Mouse (Mus musculus): ENCODE measurements at regions not wholly inside any gene's neighbourhood (a gene's known extent, or its start where the extent isn't known, plus 50 kb on each side); places are given as distances from the start of the nearest gene placed in this dataset.

DNA sequence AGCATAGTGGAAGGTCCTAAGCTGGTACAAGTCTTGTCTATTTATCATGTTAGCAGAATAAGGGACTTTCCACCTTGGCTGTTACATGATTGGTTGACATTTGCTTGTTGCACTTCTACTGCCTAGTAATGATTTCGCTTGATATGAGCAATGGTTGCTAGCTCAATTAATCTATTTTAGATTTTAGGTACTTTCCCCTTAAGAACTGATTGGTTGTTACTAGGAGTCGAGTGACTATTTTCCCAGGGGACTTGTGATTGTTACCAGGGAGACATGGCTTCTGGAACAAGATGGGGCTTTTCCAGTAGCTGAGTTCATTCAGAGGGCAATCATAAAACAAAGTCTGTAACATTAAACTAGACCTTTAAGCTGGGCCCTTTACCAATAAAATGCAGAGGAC, 100.9 kb downstream of the Nup35 start:
- Histone ChIP-seq H3K9me3 (ENCODE audit: control insufficient read depth, low read length) (no peaks in the 10 kb centered on the region), H3K36me3 (ENCODE audit: control insufficient read depth, insufficient read depth, low read length) (no peaks in the 10 kb centered on the region), H3K27ac (replicated peaks; ENCODE audit: low read depth, low read length) (no peak overlapping the region), H3K4me2 (replicated peaks; ENCODE audit: low read depth, low read length, severe bottlenecking) (no peak overlapping the region), H3K9ac (ENCODE audit: low read depth, low read length, severe bottlenecking) (no peak overlapping the region), H3K4me1 (ENCODE audit: control insufficient read depth, insufficient read depth, low read length) (no peaks in the 10 kb centered on the region), H3K27me3 (ENCODE audit: control insufficient read depth, insufficient read depth, low read length) (no peaks in the 10 kb centered on the region), H3K4me3 (replicated peaks; ENCODE audit: low read length) (no peak overlapping the region)
- TF ChIP-seq POLR2A (IDR thresholded peaks at IDR 0.05; ENCODE audit: borderline replicate concordance, extremely low read depth, insufficient read depth, insufficient read length) = no peak
- DNase-seq (ENCODE audit: low spot score) (no peak), ATAC-seq (ENCODE audit: low FRiP score, low read depth) (no peak)
- 49% methylated on average over 2 of the region's 2 CpGs for WGBS

DNA sequence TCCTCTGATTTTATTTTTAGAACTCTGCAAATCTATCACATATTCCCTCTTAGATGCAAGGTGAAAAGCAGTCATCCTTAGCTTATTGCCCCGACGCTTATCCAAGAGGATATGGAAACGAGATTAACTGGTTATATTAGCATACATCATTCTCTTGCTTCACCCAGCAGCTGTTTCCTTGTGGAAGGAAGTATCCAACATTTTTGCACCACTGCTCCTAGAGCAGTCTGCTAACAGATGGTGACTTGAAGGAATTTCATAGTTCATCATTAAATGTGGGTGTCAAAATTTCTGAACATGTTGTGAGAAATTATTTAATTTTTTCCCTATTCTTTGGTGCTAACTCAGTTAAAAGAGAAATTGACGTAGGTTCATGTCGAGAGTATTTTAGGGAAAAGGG, 107.0 kb downstream of the Nup35 start:
- Histone ChIP-seq H3K4me3 (replicated peaks; ENCODE audit: low read length) (no peak overlapping the region), H3K4me2 (replicated peaks; ENCODE audit: low read depth, low read length, severe bottlenecking) (no peak overlapping the region)
- DNase-seq (ENCODE audit: low spot score) = no peak

DNA sequence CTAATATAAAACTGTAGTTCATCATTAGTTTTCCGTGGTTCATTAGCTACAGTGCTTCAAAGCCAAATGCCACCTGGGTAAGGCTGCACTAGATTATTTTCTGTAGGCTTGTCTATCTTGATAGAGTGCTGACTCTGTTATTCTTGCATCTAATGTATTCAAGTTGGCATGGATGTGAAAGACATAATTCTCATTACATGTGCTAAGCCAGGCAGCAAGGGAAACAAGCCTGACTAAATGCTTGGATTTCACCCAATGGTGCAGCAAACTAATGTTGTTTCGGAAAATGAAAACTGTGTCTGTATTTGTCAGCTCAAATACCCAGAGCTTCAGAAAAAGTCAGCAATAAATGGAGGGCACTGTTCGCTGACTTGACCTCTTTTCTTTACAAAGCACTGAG, 114.3 kb downstream of the Nup35 start:
- H3K9ac ChIP-seq (ENCODE audit: low read depth, low read length, severe bottlenecking) = no peak overlapping the region
- H3K27me3 ChIP-seq (ENCODE audit: control insufficient read depth, insufficient read depth, low read length) = no peaks in the 10 kb centered on the region
- DNase-seq (ENCODE audit: low spot score) (no peak), ATAC-seq (ENCODE audit: low FRiP score, low read depth) (no peak)
- H3K4me1 ChIP-seq (ENCODE audit: control insufficient read depth, insufficient read depth, low read length) = no peaks in the 10 kb centered on the region
- 82% methylated on average over 3 of the region's 3 CpGs for WGBS
- no peaks in the 10 kb centered on the region for H3K36me3 ChIP-seq (ENCODE audit: control insufficient read depth, insufficient read depth, low read length)
- no peak overlapping the region for H3K4me2 ChIP-seq (replicated peaks; ENCODE audit: low read depth, low read length, severe bottlenecking)
- TF ChIP-seq POLR2A (IDR thresholded peaks at IDR 0.05; ENCODE audit: borderline replicate concordance, extremely low read depth, insufficient read depth, insufficient read length) = no peak
- H3K9me3 ChIP-seq (ENCODE audit: control insufficient read depth, low read length) = no peaks in the 10 kb centered on the region
- H3K27ac ChIP-seq (replicated peaks; ENCODE audit: low read depth, low read length) = no peak overlapping the region
- H3K4me3 ChIP-seq (replicated peaks; ENCODE audit: low read length) = no peak overlapping the region

More for the DNA sequence above, 107.0 kb downstream of the Nup35 start:
- H3K36me3 ChIP-seq (ENCODE audit: control insufficient read depth, insufficient read depth, low read length) = no peaks in the 10 kb centered on the region
- H3K9ac ChIP-seq (ENCODE audit: low read depth, low read length, severe bottlenecking) = no peak overlapping the region
- no peaks in the 10 kb centered on the region for H3K9me3 ChIP-seq (ENCODE audit: control insufficient read depth, low read length)
- no peak for ATAC-seq (ENCODE audit: low FRiP score, low read depth)
- H3K27me3 ChIP-seq (ENCODE audit: control insufficient read depth, insufficient read depth, low read length) = no peaks in the 10 kb centered on the region
- no peaks in the 10 kb centered on the region for H3K4me1 ChIP-seq (ENCODE audit: control insufficient read depth, insufficient read depth, low read length)
- no peak overlapping the region for H3K27ac ChIP-seq (replicated peaks; ENCODE audit: low read depth, low read length)
- 73% methylated on average over 5 of the region's 5 CpGs for WGBS
- TF ChIP-seq POLR2A (IDR thresholded peaks at IDR 0.05; ENCODE audit: borderline replicate concordance, extremely low read depth, insufficient read depth, insufficient read length) = no peak

DNA sequence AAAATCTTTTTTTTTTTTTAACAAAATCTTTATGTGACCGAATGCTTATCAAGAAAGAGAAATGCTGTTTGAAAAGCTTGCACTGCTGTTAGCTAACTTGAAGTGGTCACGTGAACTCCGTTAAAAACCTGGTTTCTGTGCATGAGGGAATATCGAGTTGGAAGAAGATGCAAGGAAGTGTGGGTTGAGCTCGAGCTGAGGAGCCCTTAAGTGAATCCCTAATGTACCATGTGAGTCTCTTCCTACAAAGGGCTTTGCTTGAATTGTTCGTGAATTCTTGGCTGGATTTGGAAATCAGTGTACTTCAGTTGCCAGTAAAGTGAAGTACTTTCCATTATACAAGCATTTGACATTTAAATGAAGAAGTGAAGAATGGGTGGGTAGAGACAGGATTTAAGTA, 129.7 kb downstream of the Nup35 start:
- Histone ChIP-seq H3K9me3 (ENCODE audit: control insufficient read depth, low read length) (no peaks in the 10 kb centered on the region), H3K4me2 (replicated peaks; ENCODE audit: low read depth, low read length, severe bottlenecking) (no peak overlapping the region), H3K27me3 (ENCODE audit: control insufficient read depth, insufficient read depth, low read length) (no peaks in the 10 kb centered on the region), H3K4me3 (replicated peaks; ENCODE audit: low read length) (no peak overlapping the region), H3K4me1 (ENCODE audit: control insufficient read depth, insufficient read depth, low read length) (0 out of 2 replicates have a peak, but pooled peaks cover under 1% of the 10 kb centered on the region), H3K9ac (ENCODE audit: low read depth, low read length, severe bottlenecking) (no peak overlapping the region), H3K36me3 (ENCODE audit: control insufficient read depth, insufficient read depth, low read length) (no peaks in the 10 kb centered on the region), H3K27ac (replicated peaks; ENCODE audit: low read depth, low read length) (no peak overlapping the region)
- DNase-seq (ENCODE audit: low spot score) = no peak
- no peak for ATAC-seq (ENCODE audit: low FRiP score, low read depth)
- no peak for TF ChIP-seq POLR2A (IDR thresholded peaks at IDR 0.05; ENCODE audit: borderline replicate concordance, extremely low read depth, insufficient read depth, insufficient read length)
- WGBS = 71% methylated on average over 6 of the region's 6 CpGs

DNA sequence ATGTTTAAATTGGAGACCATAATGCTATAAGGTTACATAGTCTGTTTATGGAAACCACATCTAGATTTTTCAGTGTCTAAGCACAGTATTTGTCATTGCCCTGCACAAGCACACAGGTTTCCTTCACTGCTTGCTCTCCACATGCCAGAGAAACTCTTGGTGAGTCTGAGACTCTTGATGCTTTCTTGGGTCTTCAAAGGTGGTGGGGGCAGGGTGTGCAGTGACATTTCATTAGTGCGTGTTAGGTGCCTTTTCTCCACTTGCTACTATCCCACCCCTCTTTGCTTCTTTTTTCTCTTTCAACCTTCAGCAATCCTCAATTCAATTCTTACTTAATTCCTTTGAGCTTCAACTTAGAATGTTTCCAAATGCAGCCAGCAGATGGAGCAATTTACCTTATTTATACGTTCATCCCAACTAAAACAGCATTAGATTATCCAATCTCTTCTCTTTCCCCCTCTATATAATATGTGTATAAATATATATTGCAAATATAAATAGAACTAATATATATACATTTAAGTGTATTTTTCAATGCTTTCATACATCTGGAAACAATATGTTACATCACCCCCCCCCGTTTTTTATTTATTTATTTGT, 145.1 kb downstream of the Nup35 start:
- no peak for TF ChIP-seq POLR2A (IDR thresholded peaks at IDR 0.05; ENCODE audit: borderline replicate concordance, extremely low read depth, insufficient read depth, insufficient read length)

More for the DNA sequence above, 145.1 kb downstream of the Nup35 start:
- Histone ChIP-seq H3K4me3 (replicated peaks; ENCODE audit: low read length) (no peak overlapping the region), H3K4me1 (ENCODE audit: control insufficient read depth, insufficient read depth, low read length) (0 out of 2 replicates have a peak, but pooled peaks cover 3% of the 10 kb centered on the region), H3K9me3 (ENCODE audit: control insufficient read depth, low read length) (no peaks in the 10 kb centered on the region), H3K4me2 (replicated peaks; ENCODE audit: low read depth, low read length, severe bottlenecking) (no peak overlapping the region), H3K36me3 (ENCODE audit: control insufficient read depth, insufficient read depth, low read length) (no peaks in the 10 kb centered on the region), H3K27me3 (ENCODE audit: control insufficient read depth, insufficient read depth, low read length) (no peaks in the 10 kb centered on the region), H3K9ac (ENCODE audit: low read depth, low read length, severe bottlenecking) (no peak overlapping the region), H3K27ac (replicated peaks; ENCODE audit: low read depth, low read length) (no peak overlapping the region)
- ATAC-seq (ENCODE audit: low FRiP score, low read depth) = no peak; the same call in none of the 2 replicates
- WGBS = 26% methylated on average over 3 of the region's 3 CpGs
- DNase-seq (ENCODE audit: low spot score) = peak; percentile 85
